Mouse (Mus musculus): Measurements from ENCODE around the gene Kcnk12. TPM values are rescaled to one million over a fixed set of nuclear protein-coding genes. Genes with fewer than 3 reads are reported as not detected.

Kcnk12 gene
- total and polyA plus RNA-seq, 2 experiments = 0.07 TPM; not detected in 1

DNA sequence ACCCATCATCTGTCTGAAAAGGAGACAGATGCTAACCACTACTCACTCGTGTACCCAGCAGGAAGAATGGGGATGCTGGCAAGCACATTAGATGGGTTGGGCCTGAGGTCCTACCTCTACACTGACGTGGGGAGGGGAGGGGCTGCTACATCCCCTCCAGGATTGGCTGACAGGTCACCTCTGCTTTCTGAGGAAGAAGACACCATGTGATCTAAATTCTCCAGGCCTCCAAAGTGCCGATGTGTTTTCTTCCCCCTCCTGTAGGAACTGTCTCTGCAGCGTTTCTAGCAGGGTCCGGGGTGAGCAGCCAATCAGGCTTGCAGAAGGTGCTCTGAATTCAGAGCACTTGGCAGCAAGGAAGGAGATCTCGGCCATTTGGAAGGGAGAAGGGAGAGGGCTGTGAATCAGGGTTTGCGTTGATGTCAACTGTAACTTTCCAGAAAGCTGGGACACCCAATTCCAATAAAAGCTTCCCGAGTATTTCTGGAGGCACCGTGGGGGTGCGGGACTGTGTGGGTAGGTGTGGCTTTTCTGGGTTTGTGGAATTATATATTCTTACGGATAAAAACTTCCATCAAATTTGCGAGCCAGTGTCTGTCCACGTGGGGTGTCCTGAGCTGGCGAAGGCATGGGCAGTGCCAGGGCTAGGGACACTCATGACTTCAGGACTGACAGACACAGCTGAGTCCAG, 13.5 kb downstream of the Kcnk12 start:
- H3K4me3 ChIP-seq (ENCODE audit: insufficient read depth, low read depth, low read length) = no peak overlapping the region
- H3K36me3 ChIP-seq (ENCODE audit: control insufficient read depth, insufficient read depth, low read length) = no peaks in the 10 kb centered on the region
- H3K4me1 ChIP-seq (ENCODE audit: control insufficient read depth, insufficient read depth, low read length) = no peaks in the 10 kb centered on the region
- WGBS = 69% methylated on average over 14 of the region's 14 CpGs
- DNase-seq (ENCODE audit: extremely low read depth, low read depth, low spot score) = no peak
- TF ChIP-seq CTCF (IDR thresholded peaks at IDR 0.05; ENCODE audit: low read depth, low read length) (no peak), POLR2A (IDR thresholded peaks at IDR 0.05; ENCODE audit: extremely low read depth, insufficient read depth, low read length) (no peak)
- no peak overlapping the region for H3K27ac ChIP-seq (replicated peaks; ENCODE audit: insufficient read depth, low read depth, low read length)
- H3K79me2 ChIP-seq (ENCODE audit: control insufficient read depth, insufficient read depth, low read length) = no peaks in the 10 kb centered on the region
- H3K9ac ChIP-seq (ENCODE audit: low read depth, low read length) = no peak overlapping the region
- H3K27me3 ChIP-seq (ENCODE audit: control insufficient read depth, insufficient read depth, low read length) = no peaks in the 10 kb centered on the region; the same call in 1 of the 2 replicates

DNA sequence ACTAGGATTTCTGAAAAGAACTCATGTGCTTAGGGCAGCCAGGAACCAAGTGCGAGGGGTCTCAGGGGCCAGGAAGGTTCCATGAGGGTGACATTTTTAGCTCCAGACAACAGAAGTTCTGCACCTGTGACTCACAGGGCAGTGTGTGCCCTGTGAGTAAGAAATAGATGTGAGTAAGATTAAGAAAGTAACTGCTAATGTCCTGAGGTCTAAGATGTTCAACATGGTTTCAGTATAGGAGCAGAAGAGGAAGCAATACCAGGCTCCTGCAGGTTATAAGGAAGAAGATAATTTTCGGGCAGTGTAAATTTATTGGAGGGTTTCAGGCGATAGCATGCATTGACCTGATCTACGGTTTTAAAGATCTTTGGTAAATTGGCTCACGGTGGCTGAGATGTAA, 16.6 kb downstream of the Kcnk12 start:
- TF ChIP-seq POLR2A (IDR thresholded peaks at IDR 0.05; ENCODE audit: extremely low read depth, insufficient read depth, low read length) = no peak
- TF ChIP-seq CTCF (IDR thresholded peaks at IDR 0.05; ENCODE audit: low read depth, low read length) = no peak
- Histone ChIP-seq H3K27me3 (ENCODE audit: control insufficient read depth, insufficient read depth, low read length) (no peaks in the 10 kb centered on the region; the same call in 1 of the 2 replicates), H3K27ac (replicated peaks; ENCODE audit: insufficient read depth, low read depth, low read length) (no peak overlapping the region), H3K79me2 (ENCODE audit: control insufficient read depth, insufficient read depth, low read length) (no peaks in the 10 kb centered on the region), H3K9ac (ENCODE audit: low read depth, low read length) (no peak overlapping the region), H3K4me3 (ENCODE audit: insufficient read depth, low read depth, low read length) (no peak overlapping the region), H3K36me3 (ENCODE audit: control insufficient read depth, insufficient read depth, low read length) (no peaks in the 10 kb centered on the region), H3K4me1 (ENCODE audit: control insufficient read depth, insufficient read depth, low read length) (no peaks in the 10 kb centered on the region)
- WGBS = 88% methylated on average over 5 of the region's 5 CpGs
- no peak for DNase-seq (ENCODE audit: extremely low read depth, low read depth, low spot score)

DNA sequence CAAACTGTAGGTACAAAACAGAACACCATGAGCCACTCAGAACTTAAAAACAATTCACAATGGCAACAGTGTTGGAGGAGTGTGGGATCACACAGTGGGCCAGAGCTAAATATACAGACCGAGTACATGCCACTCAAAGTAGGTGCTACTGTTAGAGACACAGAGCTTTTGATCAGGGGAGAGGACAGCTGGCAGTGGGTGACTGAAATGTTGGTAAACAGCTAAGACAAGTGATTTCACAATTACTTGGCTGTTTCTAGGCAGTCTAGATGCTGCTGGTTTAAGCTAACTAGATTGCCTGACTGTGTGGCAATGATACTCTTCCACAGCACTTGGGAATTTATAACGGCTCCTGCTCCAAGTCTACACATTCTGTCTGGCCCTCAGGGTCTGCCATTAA, 17.6 kb downstream of the Kcnk12 start:
- no peaks in the 10 kb centered on the region; the same call in 1 of the 2 replicates for H3K27me3 ChIP-seq (ENCODE audit: control insufficient read depth, insufficient read depth, low read length)
- no peaks in the 10 kb centered on the region for H3K36me3 ChIP-seq (ENCODE audit: control insufficient read depth, insufficient read depth, low read length)
- no peaks in the 10 kb centered on the region for H3K79me2 ChIP-seq (ENCODE audit: control insufficient read depth, insufficient read depth, low read length)
- TF ChIP-seq CTCF (IDR thresholded peaks at IDR 0.05; ENCODE audit: low read depth, low read length) (no peak), POLR2A (IDR thresholded peaks at IDR 0.05; ENCODE audit: extremely low read depth, insufficient read depth, low read length) (no peak)
- H3K9ac ChIP-seq (ENCODE audit: low read depth, low read length) = no peak overlapping the region
- no peaks in the 10 kb centered on the region for H3K4me1 ChIP-seq (ENCODE audit: control insufficient read depth, insufficient read depth, low read length)
- H3K27ac ChIP-seq (replicated peaks; ENCODE audit: insufficient read depth, low read depth, low read length) = no peak overlapping the region
- no peak for DNase-seq (ENCODE audit: extremely low read depth, low read depth, low spot score)
- 62% methylated on average over 2 of the region's 2 CpGs for WGBS
- H3K4me3 ChIP-seq (ENCODE audit: insufficient read depth, low read depth, low read length) = no peak overlapping the region

DNA sequence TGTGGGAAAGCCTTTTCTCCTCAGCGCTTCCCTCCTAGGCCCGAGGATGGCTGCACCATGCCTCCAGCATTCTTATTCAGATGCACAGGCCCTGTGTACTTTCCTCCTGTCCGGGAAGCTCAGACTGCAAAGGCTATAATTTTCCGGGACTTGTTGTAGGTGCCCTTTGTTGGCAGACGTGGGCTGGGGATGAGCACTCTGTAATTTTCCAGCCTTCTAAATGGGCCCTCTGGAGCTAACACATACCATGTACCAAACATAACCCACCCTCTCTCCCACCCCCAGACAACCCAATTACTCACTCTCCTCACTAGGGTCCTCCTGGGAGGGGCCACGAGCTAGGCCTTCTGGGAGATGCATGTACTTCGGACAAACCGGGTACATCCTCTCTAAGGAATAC, 22.8 kb downstream of the Kcnk12 start:
- TF ChIP-seq CTCF (IDR thresholded peaks at IDR 0.05; ENCODE audit: low read depth, low read length) (no peak), POLR2A (IDR thresholded peaks at IDR 0.05; ENCODE audit: extremely low read depth, insufficient read depth, low read length) (no peak)
- Histone ChIP-seq H3K4me3 (ENCODE audit: insufficient read depth, low read depth, low read length) (no peak overlapping the region), H3K36me3 (ENCODE audit: control insufficient read depth, insufficient read depth, low read length) (no peaks in the 10 kb centered on the region), H3K4me1 (ENCODE audit: control insufficient read depth, insufficient read depth, low read length) (no peaks in the 10 kb centered on the region), H3K9ac (ENCODE audit: low read depth, low read length) (no peak overlapping the region), H3K27ac (replicated peaks; ENCODE audit: insufficient read depth, low read depth, low read length) (no peak overlapping the region), H3K27me3 (ENCODE audit: control insufficient read depth, insufficient read depth, low read length) (no peaks in the 10 kb centered on the region), H3K79me2 (ENCODE audit: control insufficient read depth, insufficient read depth, low read length) (no peaks in the 10 kb centered on the region)
- 87% methylated on average over 8 of the region's 8 CpGs for WGBS
- no peak for DNase-seq (ENCODE audit: extremely low read depth, low read depth, low spot score)

DNA sequence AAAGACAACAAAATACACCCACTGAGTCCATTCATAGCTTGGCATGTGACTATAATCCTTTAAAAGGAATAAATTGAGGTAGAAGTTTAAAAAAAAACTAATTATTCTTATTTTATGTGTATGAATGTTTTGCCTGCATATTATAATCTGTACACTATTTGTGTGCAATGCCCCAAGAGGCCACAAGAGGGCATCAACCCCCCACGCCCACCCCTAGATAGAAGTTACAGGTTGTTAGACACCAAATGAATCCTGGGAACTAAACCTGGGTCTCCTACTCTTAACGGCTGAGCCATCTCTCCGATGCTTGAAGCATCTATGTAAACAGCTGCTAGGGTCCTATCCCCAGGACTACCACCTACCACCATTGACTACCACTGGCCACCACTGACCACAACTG, 24.6 kb downstream of the Kcnk12 start:
- H3K79me2 ChIP-seq (ENCODE audit: control insufficient read depth, insufficient read depth, low read length) = no peaks in the 10 kb centered on the region
- TF ChIP-seq POLR2A (IDR thresholded peaks at IDR 0.05; ENCODE audit: extremely low read depth, insufficient read depth, low read length) (no peak), CTCF (IDR thresholded peaks at IDR 0.05; ENCODE audit: low read depth, low read length) (peak; percentile 57)
- no peak overlapping the region for H3K27ac ChIP-seq (replicated peaks; ENCODE audit: insufficient read depth, low read depth, low read length)
- H3K27me3 ChIP-seq (ENCODE audit: control insufficient read depth, insufficient read depth, low read length) = no peaks in the 10 kb centered on the region
- H3K4me1 ChIP-seq (ENCODE audit: control insufficient read depth, insufficient read depth, low read length) = no peaks in the 10 kb centered on the region
- WGBS = 80% methylated on average over 3 of the region's 3 CpGs
- DNase-seq (ENCODE audit: extremely low read depth, low read depth, low spot score) = no peak
- no peak overlapping the region for H3K9ac ChIP-seq (ENCODE audit: low read depth, low read length)
- H3K4me3 ChIP-seq (ENCODE audit: insufficient read depth, low read depth, low read length) = no peak overlapping the region
- H3K36me3 ChIP-seq (ENCODE audit: control insufficient read depth, insufficient read depth, low read length) = no peaks in the 10 kb centered on the region

DNA sequence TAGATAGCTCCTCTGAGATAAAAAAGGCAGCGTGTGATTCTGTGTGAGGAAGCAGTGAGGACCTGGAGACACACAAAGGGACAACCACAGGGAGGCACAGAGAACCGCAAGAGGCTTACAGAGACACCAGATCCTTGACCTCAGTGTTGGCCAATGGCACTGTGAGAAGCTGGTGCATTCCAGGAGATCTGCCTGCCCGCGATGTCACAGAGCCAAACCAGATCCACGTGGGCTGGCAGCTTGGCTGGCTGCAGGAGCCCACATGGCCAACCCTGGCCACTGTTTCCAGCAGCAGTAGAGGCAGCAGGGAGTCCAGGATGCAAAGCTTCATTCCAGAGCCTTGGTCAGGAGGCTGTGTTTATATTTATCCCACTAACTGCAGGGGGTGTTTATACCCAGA, 27.0 kb downstream of the Kcnk12 start:
- Histone ChIP-seq H3K4me3 (ENCODE audit: insufficient read depth, low read depth, low read length) (no peak overlapping the region), H3K79me2 (ENCODE audit: control insufficient read depth, insufficient read depth, low read length) (no peaks in the 10 kb centered on the region), H3K9ac (ENCODE audit: low read depth, low read length) (no peak overlapping the region), H3K4me1 (ENCODE audit: control insufficient read depth, insufficient read depth, low read length) (no peaks in the 10 kb centered on the region), H3K27me3 (ENCODE audit: control insufficient read depth, insufficient read depth, low read length) (no peaks in the 10 kb centered on the region), H3K27ac (replicated peaks; ENCODE audit: insufficient read depth, low read depth, low read length) (no peak overlapping the region), H3K36me3 (ENCODE audit: control insufficient read depth, insufficient read depth, low read length) (no peaks in the 10 kb centered on the region)
- DNase-seq (ENCODE audit: extremely low read depth, low read depth, low spot score) = no peak
- TF ChIP-seq POLR2A (IDR thresholded peaks at IDR 0.05; ENCODE audit: extremely low read depth, insufficient read depth, low read length) (no peak), CTCF (IDR thresholded peaks at IDR 0.05; ENCODE audit: low read depth, low read length) (no peak)
- 44% methylated on average over 5 of the region's 5 CpGs for WGBS
